8 mouse cellular contexts compared by ENCODE assay signal in the genomic region with DNA sequence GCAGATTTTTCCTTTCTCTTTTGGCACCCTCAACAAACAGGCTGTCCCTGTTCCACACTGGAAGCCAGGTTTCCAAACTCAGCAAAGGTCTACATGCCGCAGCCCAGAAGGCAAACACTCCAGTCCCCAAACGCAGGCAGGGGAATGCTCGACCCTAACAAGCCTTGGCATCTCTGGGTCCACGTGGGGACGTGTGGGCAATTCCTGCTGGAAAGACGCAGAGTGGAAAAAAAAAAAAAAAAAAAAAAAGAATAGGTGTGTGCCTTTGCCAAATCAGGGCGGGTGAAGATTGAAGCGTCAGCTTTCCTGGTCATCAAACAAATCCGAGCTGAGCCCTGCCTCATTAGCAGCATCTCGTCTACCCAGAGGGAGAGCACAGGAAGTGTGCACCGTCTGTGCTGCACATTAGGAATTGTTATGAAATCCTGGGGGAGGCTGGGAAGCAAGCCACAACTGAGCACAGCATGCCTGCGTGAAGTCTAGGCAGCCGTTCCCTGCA.
A peak's percentile ranks its signal among the peaks of the same experiment; 100 is the strongest.
DNase-seq lines count a peak whose midpoint lies in the region; ATAC-seq and TF ChIP-seq lines count a peak whose summit lies in the region.
"Had no signal": no experiment of that assay in that cellular context is flagged by ENCODE, and none has a peak within 500 bp of the region (broad histone marks: within the 10 kb centered on the region; RNA-seq: fewer than 3 reads in every experiment).

No protein-coding gene starts in this region.

- no peaks in the 10 kb centered on the region for H3K36me3 ChIP-seq in midbrain, embryonic 13.5 days
- H3K36me3 ChIP-seq: neural tube, embryonic 12.5 days had no signal

- no peak overlapping the region for H3K9ac ChIP-seq in midbrain, embryonic 13.5 days (replicated peaks)
- H3K9ac ChIP-seq: neural tube, embryonic 12.5 days had no signal

- ATAC-seq in midbrain, embryonic 13.5 days: peak; percentile 62

- H3K27me3 ChIP-seq in midbrain, embryonic 13.5 days: no peaks in the 10 kb centered on the region
- H3K27me3 ChIP-seq: neural tube, embryonic 12.5 days had no signal

- WGBS in midbrain, embryonic 13.5 days: 57% methylated on average over 13 of the region's 13 CpGs

- H3K27ac ChIP-seq in midbrain, embryonic 13.5 days: no peak overlapping the region
- H3K27ac ChIP-seq: neural tube, embryonic 12.5 days had no signal

- no peak overlapping the region for H3K4me2 ChIP-seq in midbrain, embryonic 13.5 days (replicated peaks)
- H3K4me2 ChIP-seq: neural tube, embryonic 12.5 days had no signal

- TF ChIP-seq POLR2A in brain, embryonic 14.5 days (IDR thresholded peaks at IDR 0.05; ENCODE audit: borderline replicate concordance, extremely low read depth, insufficient read depth, insufficient read length, poor library complexity, severe bottlenecking): no peak

- no peaks in the 10 kb centered on the region for H3K9me3 ChIP-seq in midbrain, embryonic 13.5 days
- H3K9me3 ChIP-seq: neural tube, embryonic 12.5 days had no signal

- peak; percentile 93 for DNase-seq in Muller cell, postnatal 12 days (ENCODE audit: inconsistent ontology term)
- DNase-seq in brain, embryonic 14.5 days (ENCODE audit: low read depth): peak; percentile 81
- DNase-seq in frontal cortex, postnatal 36 days (ENCODE audit: low spot score in 2 of 2): peak; percentile 51 to 56
- peak; percentile 16 for DNase-seq in left cerebral cortex, adult 11 months (ENCODE audit: low spot score)
- DNase-seq in urinary bladder, postnatal 25 days (ENCODE audit: low spot score): no peak
- DNase-seq in yolk sac, embryonic 10.5 days (ENCODE audit: low spot score): no peak

- H3K4me1 ChIP-seq in midbrain, embryonic 13.5 days (replicated peaks): peaks cover 12% of the 10 kb centered on the region
- H3K4me1 ChIP-seq: neural tube, embryonic 12.5 days had no signal

- TF ChIP-seq CTCF in brain, embryonic 14.5 days (IDR thresholded peaks at IDR 0.05; ENCODE audit: borderline replicate concordance, extremely low read depth, insufficient read depth, insufficient read length): no peak

- H3K4me3 ChIP-seq in midbrain, embryonic 13.5 days (replicated peaks): no peak overlapping the region
- H3K4me3 ChIP-seq: neural tube, embryonic 12.5 days had no signal

Comparison
In these comparisons a context has a peak if more than half of its experiments do, and no peak if none do; other contexts are left out.
1. DNase-seq: peak in Muller cell, postnatal 12 days (single experiment), brain, embryonic 14.5 days (single experiment), frontal cortex, postnatal 36 days (2 of 2) and left cerebral cortex, adult 11 months (single experiment); none in urinary bladder, postnatal 25 days (single experiment) and yolk sac, embryonic 10.5 days (single experiment).